Mouse (Mus musculus): Measurements from ENCODE around the gene Ldlrap1.

Ldlrap1 gene

DNA sequence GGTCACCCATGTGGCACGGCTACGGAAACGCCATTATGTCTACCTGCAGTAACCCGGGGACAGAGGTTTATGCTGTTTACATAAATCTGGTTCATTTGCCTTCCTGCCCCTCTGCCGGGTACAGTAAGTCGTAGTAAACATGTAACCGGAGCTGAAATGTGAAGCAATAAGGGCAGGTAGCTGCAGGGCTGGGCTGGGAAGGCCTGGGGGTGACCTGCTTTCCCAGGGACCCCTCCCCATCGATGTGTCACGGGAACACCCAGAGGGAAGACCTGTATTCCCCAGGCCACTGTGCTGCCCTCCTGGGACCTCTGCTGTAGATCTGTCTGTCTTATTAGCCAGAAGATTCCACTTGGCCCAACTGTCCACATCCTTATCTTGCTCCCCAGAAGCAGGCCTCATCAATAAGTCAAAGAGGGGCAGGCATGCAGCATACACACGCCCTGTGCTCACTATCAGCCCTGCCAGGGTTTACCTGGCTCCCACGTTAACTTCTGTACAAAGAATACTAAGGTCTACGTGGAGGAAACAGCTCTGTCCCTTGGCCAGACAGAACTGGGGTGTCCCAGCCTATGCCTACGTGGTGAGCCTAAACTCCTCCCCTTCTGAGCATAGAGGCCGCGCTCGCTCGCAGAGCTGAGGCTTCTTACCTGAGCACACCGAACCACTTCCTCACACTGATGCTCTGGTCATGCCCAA lies 16.0 kb downstream of the Ldlrap1 start:
- in situ Hi-C loops (cut with MboI, MseI): no loop called here

DNA sequence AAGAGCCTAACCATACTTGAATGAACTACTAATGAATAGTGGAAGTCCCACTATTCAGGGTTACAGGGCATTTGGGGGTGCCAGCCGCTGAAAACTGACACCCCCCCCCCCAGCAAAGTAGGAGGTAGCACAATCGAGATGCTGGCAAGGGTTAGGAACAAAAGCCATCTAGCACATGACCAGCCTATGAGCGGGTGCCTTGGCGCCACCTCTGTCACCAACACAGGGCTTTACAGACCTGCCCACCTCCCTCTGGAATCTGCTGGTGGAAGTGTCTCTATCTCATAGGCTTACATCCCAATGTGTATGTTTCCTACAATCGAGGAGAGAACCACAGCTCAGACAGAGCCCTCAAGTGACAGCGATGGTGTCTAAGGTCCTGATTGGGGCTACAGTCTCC lies 17.0 kb downstream of the Ldlrap1 start:
- in situ Hi-C loops (cut with MboI, MseI): no loop called here

DNA sequence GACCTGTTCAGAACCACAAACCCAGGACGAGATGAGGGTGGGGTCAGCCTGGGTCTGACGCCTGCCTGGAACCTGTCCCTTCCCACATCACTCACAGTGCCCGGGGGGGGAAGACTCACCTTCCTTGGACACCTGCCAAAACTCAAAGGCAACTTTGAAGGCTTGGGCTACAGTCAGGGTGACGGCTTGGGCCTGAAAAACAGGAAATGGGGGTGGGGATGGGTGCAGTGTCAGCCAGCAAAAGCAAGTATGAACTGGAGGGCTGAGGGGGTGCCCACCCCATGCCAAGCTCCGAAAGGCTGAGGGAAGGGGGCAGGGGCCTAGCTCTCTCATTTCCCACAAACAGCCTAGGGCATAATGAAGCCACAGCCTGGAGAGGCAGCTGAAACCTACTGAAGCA lies 17.6 kb downstream of the Ldlrap1 start:
- in situ Hi-C loops (cut with MboI, MseI): no loop called here

DNA sequence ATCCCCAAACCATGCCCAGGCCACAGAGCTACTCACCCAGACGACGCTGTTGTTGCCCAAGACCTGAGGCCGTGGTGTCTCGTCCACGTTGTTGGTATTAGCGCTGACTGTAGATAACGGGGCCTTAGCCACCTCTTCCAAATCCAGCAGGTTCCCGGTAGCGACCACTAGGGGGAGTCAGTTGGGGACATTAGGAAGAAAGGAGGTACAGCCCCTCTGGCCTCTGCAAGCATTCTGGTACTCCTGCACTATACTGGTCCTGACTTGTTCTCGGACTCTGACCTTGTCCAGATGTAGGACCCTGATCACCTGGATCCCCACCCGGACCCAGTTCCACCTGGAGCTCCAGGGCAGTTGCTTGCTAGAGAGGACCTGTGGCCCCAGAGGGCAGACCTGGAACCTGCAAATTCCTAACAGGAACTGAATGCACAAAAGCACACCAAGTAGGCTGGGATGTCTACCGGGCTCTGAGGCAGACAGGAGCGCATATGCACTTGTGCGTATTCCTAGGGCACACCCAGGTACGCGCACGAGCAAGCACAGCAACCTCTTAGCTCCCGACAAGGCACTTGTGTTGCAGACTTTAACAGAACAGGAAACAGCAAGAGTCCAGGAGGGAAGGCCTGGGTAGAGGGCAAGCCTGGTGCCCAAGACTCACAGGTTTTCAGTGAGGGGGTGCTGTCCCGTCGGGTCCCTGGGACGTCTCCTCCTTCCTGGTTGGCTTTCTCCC lies 18.4 kb downstream of the Ldlrap1 start:
- in situ Hi-C loops (cut with MboI, MseI): no loop called here

DNA sequence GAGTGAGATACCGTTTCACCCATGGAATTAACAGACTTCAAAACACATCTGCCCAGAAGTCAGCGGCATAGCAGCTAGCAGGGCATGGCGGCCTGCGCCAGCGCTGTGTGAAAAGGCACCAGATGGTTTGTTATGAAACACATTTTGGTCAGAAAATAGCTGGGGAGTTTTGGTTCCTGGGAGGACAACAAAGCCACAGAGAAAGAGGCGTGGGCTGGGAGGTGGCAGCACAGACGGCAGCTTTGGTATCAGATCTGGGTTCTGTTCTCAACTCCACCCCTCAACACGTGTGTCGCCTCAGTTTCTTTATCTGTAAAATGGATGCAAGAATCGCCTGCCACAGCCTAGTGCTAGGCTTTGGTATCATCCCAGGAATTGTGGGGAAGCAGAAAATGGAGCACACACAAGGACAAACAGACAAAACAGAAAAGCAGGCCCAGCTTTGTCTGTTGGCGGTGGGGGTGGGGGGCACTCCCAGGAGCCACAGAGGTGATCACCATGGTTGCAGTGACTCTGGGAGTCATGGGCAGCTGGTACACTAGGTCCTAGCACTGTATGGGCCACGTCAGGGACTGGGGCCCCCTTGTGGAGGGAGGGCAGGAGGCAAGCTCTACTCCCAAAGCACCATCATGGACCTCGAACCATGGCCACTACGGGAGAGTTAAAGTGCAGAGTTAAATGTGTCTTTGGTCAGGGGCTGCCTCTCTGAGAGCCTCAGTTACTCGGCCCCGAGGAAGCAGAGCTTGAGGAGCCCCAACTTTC lies 21.7 kb downstream of the Ldlrap1 start:
- in situ Hi-C loops (cut with MboI, MseI): no loop called here

DNA sequence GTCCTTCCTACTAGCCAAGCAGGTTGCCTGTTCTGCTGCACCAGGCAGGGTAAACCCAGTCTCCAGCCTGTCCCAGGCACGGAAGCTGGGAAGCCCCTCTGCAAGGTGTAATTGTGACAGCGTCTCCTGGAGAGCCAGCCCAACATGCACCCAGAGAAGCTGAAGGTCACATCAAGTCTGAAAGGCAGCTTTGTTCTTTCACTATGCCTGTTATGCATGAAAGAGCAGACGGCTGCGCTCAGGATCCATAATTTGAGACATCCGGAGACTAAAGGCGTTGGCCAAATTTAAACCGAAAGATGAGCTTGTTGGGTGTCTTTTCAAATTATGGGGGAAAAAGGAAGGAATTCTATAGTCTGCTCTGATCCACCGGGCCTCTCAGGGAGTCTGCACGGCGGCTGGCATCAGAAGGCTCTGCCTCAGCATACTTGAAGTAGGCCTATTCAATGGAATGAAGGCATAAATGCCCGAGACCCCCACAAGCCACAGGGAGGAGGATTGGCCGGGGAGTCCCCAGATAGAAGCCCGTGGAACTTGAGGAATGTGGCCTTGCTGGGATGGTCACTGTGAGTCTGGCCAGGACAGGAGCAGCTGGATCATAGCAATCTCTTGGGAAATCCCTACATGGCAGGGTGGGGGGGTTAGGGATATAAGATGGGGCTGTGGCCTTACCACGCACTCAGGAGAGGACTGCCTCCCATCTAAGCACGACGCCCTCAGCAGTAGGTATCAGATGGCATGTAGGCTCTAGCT lies 23.8 kb downstream of the Ldlrap1 start:
- in situ Hi-C loops (cut with MboI, MseI): no loop called here

DNA sequence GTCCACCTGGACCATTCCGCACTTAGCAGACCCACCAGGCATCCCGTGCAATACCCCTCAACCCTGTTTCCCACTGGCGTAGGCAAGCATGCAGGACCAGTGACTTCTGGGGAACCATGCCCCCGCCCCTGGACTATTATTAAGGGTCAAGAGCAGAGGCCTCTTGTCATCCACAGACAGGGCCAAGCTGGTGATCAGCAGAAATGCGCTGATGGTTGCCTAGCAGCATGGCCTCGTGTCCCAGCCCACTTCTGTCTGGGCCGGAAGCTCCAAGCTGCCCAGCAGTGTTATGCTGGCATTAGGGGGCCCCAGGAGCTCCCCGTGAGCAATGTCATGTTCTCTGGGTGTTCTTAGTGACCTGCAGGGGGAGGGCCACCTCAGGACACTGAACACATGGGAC lies 25.9 kb downstream of the Ldlrap1 start:
- in situ Hi-C loops (cut with MboI, MseI): no loop called here

DNA sequence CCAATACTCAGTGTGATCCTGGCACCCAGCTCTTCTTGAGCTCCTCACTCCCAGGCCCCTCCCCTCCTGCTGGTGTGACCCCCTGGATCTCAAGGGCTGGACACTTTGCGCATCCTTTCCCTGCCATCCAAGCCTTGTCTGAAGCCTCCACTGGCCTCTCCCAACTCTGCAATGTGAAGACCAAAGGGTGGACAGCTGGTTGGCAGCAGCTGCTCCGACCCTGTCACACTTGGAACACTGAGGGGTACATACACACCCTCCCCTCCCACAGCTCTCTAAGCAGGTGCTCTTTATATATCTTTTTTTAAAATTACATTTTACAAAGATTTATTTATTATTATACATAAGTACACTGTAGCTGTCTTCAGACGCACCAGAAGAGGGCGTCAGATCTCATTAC lies 27.6 kb downstream of the Ldlrap1 start:
- in situ Hi-C loops (cut with MboI, MseI): no loop called here

DNA sequence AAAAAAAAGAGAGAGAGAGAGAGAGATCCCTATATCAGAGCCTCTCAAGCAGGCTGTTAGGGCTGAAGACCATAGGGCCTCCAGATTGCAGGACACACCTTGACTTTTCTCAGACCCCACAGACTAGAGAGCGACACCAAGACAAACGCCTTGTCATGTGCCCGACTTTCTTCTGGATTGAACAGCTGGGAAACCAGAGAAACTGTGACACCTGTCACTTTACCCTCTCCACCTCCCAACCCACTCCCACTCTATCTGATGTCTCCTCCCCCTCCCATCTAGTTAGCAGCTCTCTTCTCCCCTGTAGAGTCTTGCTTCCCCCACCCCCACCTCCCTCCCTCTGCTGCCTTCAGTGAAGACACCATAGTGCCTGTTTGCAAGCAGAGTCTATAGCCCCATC lies 28.3 kb downstream of the Ldlrap1 start:
- in situ Hi-C loops (cut with MboI, MseI): no loop called here

DNA sequence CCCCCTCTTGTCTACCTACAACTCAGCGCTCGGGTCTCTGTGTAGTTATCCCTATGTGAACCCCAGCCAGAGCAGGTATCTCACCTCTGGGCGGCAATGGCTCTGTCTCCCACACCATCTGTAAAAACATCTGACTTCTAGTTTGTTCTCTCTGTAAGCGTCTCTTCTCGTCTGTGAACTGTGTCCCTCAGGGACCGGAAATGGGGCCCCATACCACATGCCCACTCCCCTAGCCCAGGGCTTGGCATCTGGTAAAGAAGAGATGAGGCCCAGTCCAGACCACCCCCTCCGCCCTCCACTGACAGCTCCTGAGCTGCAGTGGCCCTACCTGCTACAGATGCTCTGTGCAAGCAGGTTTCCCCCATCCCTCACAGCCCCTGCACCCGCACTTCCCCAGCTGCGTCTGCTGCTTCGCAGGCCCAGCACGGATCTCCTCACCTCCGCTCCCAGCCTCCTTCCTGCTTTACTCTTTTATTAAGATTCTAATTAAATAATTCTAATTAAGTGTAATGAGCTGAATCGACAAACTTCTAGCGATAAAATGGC lies 30.4 kb downstream of the Ldlrap1 start:
- in situ Hi-C loops (cut with MboI, MseI): no loop called here

DNA sequence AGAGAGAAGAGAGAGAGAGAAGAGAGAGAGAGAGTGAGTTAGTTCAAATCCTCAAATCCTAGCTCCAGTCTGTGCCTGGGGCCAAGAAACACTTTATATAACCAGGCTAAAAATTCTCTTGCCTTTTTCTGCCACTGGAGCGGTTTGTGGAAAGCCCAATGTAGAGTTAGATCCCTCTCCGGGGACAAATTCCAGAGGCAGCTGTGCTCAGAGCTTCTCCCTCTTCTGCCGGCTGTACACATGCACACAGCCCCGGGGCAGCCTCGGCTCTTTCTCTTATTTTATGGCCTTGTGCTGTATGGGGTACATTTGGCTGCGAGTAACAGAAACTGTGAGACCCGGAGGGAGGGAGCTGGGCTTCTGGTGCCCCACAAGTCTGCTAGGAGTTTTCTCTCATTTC lies 31.7 kb downstream of the Ldlrap1 start:
- in situ Hi-C loops (cut with MboI, MseI): no loop called here

DNA sequence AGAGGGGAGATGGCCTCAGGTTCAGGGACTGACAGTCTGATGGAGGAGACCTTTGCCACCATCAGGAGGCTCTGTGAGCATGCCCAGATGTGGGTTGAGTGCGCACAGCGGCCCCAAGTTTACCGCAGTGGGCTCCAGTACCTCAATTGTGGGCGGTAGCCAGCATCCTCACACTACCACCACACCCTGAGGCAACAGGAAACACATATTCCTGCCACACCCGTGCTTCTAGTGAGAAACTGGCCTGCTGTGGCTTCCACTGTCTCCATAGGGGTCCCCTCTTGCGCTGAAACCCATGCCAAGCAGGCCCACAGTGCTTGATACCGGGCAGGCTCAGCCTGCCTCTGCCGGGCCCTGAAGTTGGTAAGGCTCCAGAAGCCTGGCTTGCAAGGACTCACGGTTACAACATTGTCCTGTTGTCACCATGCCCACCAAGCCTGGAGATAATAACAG lies 33.2 kb downstream of the Ldlrap1 start:
- in situ Hi-C loops (cut with MboI, MseI): no loop called here

DNA sequence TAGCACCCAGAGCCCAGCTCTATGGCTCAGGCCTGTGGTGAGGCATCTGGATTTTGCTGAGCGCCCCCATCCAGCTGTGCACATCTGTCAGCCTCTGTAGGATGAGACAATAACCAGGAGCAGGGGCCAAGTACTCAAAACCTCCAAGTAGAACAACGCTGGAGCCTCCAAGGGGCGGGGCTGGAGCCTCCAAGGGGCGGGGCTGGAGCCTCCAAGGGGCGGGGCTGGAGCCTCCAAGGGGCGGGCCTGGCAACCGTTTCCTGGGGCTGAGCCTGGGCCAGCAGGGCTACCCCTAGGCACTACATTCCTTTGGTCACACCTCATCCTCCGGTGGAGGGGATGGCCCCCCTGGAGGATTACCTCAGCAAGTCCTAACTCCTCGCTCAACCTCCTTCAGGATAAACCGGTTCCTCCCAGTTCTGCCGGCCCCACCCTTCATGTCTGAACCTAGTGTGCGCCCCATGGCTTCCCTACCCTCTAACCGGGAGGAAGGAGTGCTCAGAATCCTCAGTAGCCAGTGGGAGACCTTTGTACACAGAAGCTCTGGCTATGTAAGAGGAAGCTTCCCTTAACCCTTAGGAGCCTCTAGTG lies 33.7 kb downstream of the Ldlrap1 start:
- in situ Hi-C loops (cut with MboI, MseI): no loop called here

DNA sequence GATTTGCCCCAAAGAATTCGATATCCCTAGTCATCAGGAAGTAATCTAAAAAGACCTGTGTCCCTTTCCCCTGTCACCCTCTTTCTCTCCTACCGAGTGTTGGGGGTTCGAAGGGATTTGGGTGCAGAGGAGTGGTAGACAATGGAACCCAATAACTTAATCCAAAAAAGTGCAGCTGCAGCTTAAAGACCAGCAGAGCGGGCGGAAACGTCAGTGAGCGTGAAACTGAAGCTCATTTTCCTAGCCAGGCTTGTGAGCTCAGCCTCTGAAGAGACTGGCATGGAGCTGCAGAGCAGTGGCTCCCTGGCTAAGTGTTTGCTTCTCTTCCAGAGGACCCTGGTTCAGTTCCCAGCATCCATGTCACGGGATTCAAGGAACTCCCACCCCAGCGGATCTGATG lies 34.5 kb downstream of the Ldlrap1 start:
- in situ Hi-C loops (cut with MboI, MseI): no loop called here

DNA sequence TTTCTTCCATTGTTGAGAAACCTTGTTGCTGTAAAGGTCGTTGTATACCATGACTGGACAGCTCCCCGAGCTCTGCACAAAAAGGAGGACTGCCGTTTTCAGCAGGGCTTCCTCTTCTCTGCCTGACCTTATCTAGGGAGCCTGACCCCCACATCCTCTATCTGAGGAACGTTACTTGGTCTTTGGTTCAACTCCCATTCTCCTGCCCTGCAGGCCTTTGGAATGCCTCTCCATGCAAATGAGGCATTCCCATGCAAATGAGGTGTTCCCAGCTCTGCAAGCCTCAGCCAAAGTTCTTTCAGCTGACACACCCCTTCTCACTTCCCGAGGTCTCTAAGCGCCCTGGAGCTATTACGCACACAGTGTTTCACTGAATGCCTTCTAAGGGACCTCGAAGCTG lies 37.7 kb downstream of the Ldlrap1 start:
- in situ Hi-C loops (cut with MboI, MseI): no loop called here

DNA sequence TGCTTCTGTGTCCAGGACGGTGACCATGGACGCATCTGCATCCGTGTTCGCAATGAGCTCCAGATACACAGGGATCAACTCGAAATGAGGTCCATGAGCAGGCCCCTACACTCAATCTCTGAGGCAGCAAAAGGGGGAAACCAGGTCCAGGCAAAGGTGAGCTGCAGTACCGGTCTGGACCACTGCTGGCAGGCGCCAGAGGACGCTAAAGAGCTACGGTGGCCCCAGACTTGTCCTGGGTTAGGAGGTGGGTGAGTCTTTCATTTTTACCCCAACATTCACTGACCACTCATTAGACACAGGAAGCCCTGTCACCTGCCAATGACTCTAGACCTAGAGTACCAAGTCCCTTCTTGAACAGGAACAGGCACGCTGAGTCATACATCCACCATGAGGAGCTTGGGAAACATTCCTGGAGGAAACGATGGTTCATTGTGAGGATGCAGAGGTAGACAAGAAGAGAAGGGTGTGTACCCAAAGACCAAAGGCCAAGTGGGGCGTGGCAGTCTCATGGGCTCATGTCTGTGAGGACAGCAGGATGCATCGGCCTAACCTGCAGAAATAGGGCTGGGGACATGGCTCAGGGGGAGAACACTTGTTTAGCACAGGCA lies 42.0 kb downstream of the Ldlrap1 start:
- in situ Hi-C loops (cut with MboI, MseI): no loop called here

DNA sequence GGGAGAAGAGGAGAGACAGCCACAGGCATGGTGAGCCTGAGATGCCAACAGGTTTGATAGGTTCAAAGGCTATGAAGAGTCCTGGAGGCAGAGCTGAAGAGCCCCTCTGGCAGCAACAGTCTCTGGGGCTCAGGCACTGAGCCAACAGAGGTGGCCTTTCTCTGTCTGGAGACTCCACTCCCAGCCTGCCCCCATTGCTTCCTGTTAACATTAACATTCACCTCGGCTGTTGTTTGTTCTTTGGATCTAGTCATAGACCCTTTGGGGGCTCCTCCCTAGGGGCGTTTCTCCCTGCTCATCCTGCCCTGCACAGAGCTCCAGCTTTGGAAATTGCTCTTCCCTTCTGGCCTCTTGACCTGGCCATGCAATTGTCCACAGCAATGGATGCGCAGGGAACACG lies 42.9 kb downstream of the Ldlrap1 start:
- in situ Hi-C loops (cut with MboI, MseI): no loop called here

DNA sequence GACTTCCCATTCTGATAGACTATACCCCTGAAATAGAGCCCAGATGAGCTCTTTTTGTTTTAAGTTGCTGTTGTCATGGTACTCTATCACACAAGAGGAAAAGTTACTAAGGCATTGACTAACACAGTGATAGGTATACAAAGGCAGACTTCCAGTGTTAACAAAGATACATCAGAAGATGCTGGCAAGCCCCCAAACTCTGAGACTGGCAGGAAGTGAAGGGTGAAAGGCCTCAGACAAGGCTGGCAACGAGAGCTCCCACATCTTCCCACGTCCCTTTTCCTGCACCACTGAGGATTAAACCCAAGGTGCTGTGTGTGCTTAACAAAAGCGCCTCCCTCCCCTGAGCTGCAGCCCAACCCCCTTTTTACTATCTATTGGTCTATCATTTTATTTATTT lies 44.6 kb downstream of the Ldlrap1 start:
- in situ Hi-C loops (cut with MboI, MseI): no loop called here

DNA sequence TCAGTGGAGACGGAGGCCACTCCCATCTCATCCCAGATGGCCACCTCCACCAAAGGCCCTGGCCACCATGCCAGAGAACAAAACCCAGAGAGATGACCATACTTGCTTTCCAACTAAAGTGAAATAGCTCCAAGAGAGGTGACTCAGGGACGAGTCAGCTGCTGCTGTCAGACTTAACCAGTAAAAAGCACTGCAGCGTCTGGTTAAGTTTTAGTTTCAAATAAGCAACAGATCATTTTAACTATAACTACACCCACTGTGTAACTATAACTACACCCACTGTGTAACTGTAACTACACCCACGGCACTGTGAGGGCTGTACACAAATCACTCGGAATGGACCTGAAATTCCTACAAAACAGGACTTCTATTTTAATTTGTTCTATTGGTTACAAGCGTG lies 46.7 kb downstream of the Ldlrap1 start:
- in situ Hi-C loops (cut with MboI, MseI): no loop called here

DNA sequence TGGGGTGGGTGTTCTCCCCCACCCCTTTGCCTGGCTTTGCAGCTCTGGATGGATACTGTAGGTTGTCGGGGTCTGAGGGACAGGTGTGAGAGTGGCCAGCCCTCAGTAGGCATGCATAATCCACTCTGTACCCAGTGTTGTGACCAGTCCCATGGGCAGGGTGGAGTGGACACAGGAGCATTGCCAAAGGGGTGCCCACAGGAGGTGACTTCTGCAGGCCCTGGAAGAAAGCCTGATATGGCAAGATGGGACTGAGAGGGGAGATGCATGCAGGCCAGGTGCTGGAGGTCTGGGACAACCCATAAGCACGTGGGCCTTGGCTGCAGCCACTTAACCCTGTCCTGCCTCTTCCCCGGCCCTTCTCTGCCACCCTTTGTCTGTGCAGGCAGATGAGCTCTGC lies 47.5 kb downstream of the Ldlrap1 start:
- in situ Hi-C loops (cut with MboI, MseI): no loop called here

DNA sequence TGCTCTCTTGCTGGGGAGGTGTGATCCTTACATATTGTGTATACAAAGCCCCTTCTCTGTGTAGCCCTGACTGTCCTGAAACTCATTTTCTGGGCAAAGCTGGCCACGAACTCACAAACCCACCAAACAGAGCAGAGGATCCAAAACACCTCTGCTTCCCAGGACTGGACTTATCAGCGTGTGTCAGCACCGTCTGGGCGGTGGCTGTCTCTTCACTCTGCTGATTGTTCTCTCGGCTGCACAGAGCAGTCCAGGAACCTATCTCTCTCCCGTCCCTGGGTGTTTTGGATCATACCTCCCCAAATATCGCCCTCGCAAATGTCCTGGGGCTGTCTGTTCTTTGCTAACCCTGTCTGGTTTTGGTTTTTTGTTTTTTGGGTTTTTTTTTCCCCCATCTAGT lies 48.3 kb downstream of the Ldlrap1 start:
- in situ Hi-C loops (cut with MboI, MseI): no loop called here
